Mouse (Mus musculus) heart, postnatal 4 days (tissue): ENCODE measurements around the gene Col5a1. TPM values are rescaled to one million over a fixed set of nuclear protein-coding genes. Genes with fewer than 3 reads are reported as not detected.

Experiments used
- DNase-seq: peaks from one replicate; pipeline ENCODE4 v3.0.0; 2021
- total RNA-seq, 2 experiments: library from RNA; stranded (reverse); gene quantifications; 2 replicates each; pipeline ENCODE4 v1.2.3; 2021

Gene Col5a1
- total RNA-seq, 2 experiments from 2014 or later, result 167 to 185 TPM

- DNase-seq, result no peak
These were observed 89.6 kb downstream of the Col5a1 start for GRCm38 (mm10) chr2:27975786-27976185.

GRCm38 (mm10) chr2:27976512-27976911 lies 90.3 kb downstream of the Col5a1 start:
- no peak for DNase-seq

DNA sequence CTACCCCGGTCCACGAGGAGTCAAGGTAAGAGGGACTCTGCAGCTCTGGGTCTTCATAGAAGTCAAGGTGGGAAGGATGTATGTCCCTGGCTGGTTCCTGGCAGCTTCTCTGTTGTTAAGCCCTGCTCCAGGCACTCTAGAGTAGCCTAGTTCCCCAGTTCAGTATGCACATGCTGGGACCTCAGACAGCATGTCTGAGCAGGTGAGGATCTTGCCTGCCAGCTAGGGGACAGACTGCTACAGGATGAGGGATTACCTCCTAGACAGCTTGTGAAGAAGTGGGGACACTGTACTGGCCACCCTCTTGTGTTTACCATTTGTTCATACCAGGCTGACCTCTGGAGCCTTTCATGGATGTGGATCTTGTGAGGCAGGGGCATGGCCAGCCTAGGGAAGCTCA lies 94.8 kb downstream of the Col5a1 start:
- DNase-seq, result no peak

DNA sequence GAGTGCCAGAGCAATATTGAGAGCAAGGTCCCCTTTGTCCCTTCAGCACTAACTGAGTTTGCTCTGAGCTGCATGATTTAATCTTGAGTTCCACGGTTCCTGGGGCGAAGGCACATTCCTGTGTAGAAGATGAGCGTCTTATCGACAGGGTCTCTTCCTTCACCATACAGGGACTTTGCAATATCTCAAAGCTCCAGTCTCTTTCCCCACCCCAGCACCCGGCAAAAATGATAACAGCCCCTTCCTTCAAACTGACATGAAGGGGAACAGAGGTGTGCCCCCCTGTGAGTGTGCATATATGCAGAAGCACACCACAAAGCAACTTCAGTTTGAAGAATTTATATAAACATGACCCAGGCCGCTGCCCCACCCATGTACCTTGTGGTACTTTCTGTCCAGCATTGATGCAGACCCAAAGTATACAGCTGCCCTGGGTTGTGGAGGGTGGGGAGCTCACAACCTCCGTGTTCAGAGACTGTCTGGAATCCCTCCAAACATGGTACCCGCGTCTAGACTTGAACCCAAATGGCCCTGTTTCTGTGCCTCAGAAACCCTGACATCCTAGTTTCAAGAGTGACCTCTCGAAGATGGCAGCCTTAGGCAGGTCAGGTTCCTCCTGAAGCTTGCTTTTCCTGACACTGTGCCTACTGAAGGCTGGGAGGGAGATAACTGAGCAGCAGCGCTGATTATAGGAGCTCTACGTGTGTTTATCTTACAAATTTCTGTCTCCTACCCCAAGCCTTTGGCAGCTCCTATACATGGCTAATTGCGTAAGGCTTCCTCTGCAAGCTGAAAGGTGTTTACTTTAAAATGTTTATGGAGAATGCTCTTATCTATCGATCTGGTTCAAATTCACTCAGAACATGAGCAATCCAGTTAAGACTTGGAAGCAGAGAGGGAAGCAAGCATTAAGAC lies 95.7 kb downstream of the Col5a1 start:
- no peak for DNase-seq

DNA sequence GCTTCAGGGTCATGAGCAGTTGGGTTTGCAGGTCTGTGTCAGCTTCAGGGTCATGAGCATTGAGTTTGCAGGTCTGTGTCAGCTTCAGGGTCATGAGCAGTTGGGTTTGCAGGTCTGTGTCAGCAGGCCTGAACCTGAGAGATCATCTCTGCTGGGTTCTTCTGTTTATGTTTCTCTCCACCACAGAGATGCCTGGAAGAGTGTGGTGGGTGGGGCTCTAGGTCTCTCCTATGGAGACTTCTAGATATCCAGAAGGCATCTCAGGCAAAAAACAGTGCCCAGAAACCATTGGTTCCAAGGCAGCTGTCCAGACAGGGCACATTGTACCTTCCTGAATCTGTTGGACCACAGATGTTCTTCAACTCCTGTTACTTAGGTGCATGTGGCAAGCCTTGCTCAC lies 96.9 kb downstream of the Col5a1 start:
- DNase-seq, result no peak

- peak; percentile 53 for DNase-seq
These were observed 97.7 kb downstream of the Col5a1 start for GRCm38 (mm10) chr2:27983884-27984283.

GRCm38 (mm10) chr2:27986751-27987150 lies 100.5 kb downstream of the Col5a1 start:
- DNase-seq, result no peak

- DNase-seq, result no peak
These were observed 104.4 kb downstream of the Col5a1 start for GRCm38 (mm10) chr2:27990430-27991211.

GRCm38 (mm10) chr2:27993416-27993815 lies 107.2 kb downstream of the Col5a1 start:
- no peak for DNase-seq

DNA sequence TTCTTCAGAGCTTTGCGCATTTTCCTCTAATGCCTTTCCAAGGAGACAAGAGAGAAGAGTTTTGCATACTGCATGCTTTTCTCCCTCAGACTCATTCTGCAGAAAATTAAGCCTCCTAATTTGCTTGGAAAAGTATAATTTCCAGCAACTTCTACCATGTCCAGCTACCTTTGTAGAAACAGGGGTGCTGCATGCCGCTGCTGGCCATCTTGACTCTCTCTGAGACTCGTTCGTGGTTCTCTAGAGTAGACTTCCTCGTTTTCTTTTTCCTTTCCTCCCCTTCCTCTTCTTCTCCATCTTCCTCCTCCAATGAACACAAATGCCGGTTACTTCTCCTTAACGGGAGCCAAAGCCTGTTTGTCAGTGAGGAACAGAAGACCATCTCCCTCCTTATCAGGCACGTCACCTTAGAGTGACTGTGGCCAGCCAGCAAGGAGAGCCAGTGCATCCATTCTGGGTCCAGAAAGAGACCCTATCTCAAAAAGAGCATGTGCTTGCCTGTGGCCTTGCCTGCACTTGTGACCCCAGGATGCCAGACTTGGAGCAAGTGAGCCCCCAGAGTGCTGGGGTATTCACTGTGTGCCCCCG lies 113.9 kb downstream of the Col5a1 start:
- DNase-seq, result no peak

- DNase-seq, result no peak
These were observed 114.4 kb downstream of the Col5a1 start for GRCm38 (mm10) chr2:28000660-28001059.

DNA sequence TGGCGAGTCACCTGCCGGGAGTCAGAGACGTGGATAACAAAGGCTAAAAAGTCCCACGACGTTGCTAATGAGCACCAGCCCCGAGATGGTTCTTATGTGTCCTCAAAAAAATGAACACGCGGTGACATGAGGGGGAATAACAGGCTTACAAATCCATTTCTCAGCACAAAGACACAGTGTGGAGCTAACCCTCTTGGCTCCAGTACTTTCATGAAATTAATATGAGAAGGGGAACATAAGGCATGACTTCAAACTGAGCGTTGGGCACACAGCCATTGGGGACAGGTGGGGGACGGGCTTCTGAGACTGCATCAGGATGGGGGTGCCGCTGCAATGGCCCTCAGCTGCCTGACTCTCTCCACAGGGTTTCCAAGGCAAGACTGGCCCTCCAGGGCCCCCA lies 115.0 kb downstream of the Col5a1 start:
- no peak for DNase-seq

DNA sequence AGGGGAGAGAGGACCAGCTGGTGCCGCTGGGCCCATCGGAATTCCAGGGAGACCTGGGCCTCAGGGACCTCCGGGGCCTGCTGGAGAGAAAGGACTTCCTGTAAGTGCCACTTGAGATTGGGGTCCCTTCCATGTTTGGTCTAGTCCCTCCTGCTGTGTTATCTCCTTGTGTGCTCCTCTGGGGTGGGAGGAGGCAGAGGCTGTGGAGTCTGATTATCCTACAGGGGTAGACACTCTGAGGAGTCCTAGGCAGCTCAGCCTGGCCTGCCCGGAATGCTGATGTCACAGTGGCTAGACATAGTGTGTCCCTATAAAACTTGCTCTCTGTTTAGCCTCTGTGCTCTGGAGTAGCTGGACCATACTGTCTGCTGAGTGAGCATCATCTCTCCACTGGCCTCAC lies 119.0 kb downstream of the Col5a1 start:
- no peak for DNase-seq

- DNase-seq, result no peak
These were observed 122.0 kb downstream of the Col5a1 start for GRCm38 (mm10) chr2:28008261-28008660.

DNA sequence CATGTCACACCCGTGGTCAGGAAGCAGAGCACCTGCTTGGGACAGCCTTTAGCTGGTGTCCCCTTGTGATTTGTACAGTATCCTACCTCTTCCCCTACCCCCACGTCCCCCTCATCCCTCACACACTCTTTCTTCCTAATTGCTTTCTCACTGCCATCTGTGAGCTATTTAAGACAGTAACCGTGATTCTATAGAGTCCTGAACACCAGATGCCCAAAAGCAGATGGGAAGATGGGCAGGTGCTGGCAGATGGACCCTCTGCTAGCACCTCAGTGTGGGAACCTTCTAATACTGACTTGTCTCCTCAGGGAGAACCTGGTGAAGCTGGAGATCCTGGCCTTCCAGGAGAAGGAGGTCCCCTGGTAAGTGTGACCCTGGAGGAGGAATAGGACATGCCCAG lies 126.1 kb downstream of the Col5a1 start:
- no peak for DNase-seq

DNA sequence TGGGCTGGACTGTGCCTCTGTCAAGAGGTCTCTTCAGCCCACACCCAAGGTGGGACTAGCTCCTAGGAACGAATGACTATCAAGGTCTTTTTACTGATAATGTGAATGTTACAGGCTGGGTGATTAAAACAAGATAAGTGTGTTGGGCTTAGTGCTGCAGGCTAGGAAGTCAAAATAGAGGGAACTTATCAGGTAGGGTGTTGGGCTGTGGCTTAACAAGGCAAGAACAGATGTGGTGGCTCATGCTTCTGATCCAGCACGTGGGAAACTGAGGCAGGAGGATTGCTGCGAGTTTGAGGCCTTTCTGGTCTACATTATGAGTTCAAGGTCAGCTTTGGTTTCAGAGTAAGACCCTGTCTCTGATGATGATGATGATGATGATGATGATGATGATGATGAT lies 128.6 kb downstream of the Col5a1 start:
- DNase-seq, result no peak

- DNase-seq, result no peak
These were observed 138.2 kb downstream of the Col5a1 start for GRCm38 (mm10) chr2:28024416-28024815.

DNA sequence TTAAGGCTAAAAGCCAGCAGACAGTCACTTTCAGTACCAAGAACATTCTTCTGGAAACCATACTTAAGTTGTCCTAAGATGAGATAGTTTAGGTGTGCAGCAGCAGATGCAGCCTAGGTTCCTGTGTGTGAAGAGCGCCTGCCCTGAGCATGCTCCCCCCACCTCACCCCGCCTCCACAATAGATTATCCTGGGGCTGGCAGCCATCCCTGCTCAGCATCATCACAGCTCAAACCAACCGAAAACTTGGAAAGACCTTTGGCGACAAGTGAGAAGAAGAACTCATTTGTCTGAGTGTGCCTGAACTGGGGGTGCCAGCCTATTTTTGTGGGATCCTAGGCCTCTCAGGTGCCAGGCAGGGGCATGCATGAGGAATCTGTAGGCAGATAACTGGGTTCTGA lies 139.6 kb downstream of the Col5a1 start:
- no peak for DNase-seq

DNA sequence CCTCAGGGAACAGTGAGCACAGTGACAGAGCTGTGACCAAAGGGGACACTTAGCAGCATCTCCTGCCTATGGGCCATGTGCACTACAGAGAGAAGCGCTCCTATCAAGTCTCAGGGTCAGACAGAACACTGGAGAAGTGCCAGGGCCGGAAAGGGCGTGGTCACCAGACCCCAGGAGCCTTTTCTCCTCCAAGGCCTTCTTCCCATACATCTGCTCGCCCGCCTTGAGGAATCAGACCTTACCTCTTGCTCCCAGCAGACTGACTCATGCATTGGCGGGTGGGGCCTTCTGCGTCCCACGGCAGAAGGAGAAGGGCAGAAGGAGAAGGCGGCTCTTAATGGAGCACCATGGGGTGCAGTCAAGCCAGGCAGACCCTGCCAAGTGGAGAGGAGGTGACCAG lies 145.6 kb downstream of the Col5a1 start:
- no peak for DNase-seq

DNA sequence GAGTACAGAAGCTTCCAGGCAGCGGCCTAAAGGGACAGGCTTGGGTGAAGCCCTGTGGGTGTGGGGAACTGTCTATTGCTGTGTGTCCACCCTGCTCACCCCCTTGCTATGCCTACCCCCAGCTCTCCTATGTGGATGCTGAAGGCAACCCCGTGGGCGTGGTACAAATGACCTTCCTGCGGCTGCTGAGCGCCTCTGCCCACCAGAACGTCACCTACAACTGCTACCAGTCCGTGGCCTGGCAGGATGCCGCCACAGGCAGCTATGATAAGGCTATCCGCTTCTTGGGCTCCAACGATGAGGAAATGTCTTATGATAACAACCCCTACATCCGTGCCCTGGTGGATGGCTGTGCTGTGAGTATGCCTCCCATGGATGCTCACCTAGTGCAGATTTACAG lies 146.2 kb downstream of the Col5a1 start:
- no peak for DNase-seq

- no peak for DNase-seq
These were observed 147.9 kb downstream of the Col5a1 start for GRCm38 (mm10) chr2:28034011-28034710.

DNA sequence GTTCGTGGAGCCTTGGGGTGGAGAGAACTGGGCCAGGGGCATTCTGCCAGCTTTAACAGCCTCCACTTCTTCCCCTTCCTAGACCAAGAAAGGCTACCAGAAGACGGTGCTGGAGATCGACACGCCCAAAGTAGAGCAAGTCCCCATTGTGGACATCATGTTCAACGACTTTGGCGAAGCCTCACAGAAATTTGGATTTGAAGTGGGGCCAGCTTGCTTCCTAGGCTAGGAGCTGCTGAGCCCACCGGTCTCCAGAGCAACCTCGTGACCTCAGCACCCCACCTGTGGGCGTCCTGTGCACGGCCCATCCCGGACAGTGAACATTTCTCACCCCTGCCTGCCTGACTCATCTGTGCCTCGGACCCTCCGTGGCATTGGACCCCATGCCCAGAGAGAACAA lies 150.6 kb downstream of the Col5a1 start:
- DNase-seq, result no peak
